Comparison of ENCODE assay signal across 14 mouse cellular contexts in genomic region chr5:44654403-44654802, GRCm38 (mm10).
DNase-seq lines count a peak whose midpoint lies in the region; ATAC-seq lines count a peak whose summit lies in the region.
"Had no signal": no experiment of that assay in that cellular context is flagged by ENCODE, and none has a peak within 500 bp of the region (broad histone marks: within the 10 kb centered on the region; RNA-seq: fewer than 3 reads in every experiment).

No protein-coding gene starts in this region.

- no peak for ATAC-seq in neural tube, embryonic 11.5 days (ENCODE audit: insufficient read depth, low FRiP score, low TSS enrichment)
- ATAC-seq in forebrain, embryonic 15.5 days (replicated peaks): peak; percentile 47
- no peak for ATAC-seq in stomach, embryonic 16.5 days (ENCODE audit: insufficient read depth, low FRiP score)
- ATAC-seq: Patski had no signal

- no peaks in the 10 kb centered on the region for H3K27me3 ChIP-seq in neural tube, embryonic 11.5 days (ENCODE audit: control insufficient read depth, insufficient read depth, low read length)
- H3K27me3 ChIP-seq in forebrain, embryonic 15.5 days: no peaks in the 10 kb centered on the region
- no peaks in the 10 kb centered on the region for H3K27me3 ChIP-seq in midbrain, embryonic 10.5 days (ENCODE audit: low read depth, poor library complexity, severe bottlenecking)
- H3K27me3 ChIP-seq in stomach, embryonic 16.5 days (ENCODE audit: control insufficient read depth, insufficient read depth, low read length): no peaks in the 10 kb centered on the region
- H3K27me3 ChIP-seq: heart, embryonic 12.5 days; limb, embryonic 13.5 days had no signal

- H3K4me1 ChIP-seq in neural tube, embryonic 11.5 days (ENCODE audit: control insufficient read depth, insufficient read depth, low read length): no peaks in the 10 kb centered on the region
- peaks cover 14% of the 10 kb centered on the region; the same call in 1 of the 2 replicates for H3K4me1 ChIP-seq in forebrain, embryonic 15.5 days
- peaks cover 27% of the 10 kb centered on the region for H3K4me1 ChIP-seq in midbrain, embryonic 10.5 days
- peaks cover 4% of the 10 kb centered on the region; the same call in 1 of the 2 replicates for H3K4me1 ChIP-seq in stomach, embryonic 16.5 days (ENCODE audit: control insufficient read depth, insufficient read depth, low read length)
- H3K4me1 ChIP-seq: heart, embryonic 12.5 days had no signal

- 24% methylated on average over 9 of the region's 9 CpGs for WGBS in neural tube, embryonic 11.5 days
- 7% methylated on average over 9 of the region's 9 CpGs for WGBS in forebrain, embryonic 15.5 days
- WGBS in midbrain, embryonic 10.5 days: 20% methylated on average over 9 of the region's 9 CpGs
- WGBS in stomach, embryonic 16.5 days: 32% methylated on average over 9 of the region's 9 CpGs

- H3K4me3 ChIP-seq in neural tube, embryonic 11.5 days (ENCODE audit: low read depth, low read length): no peak overlapping the region
- no peak overlapping the region for H3K4me3 ChIP-seq in forebrain, embryonic 15.5 days
- 0 out of 2 replicates have a peak overlapping the region, but pooled peaks have one; percentile 4 for H3K4me3 ChIP-seq in midbrain, embryonic 10.5 days
- no peak overlapping the region for H3K4me3 ChIP-seq in stomach, embryonic 16.5 days (replicated peaks; ENCODE audit: low read length)
- H3K4me3 ChIP-seq: heart, embryonic 12.5 days; limb, embryonic 13.5 days had no signal

- DNase-seq in neural tube, embryonic 11.5 days (ENCODE audit: low spot score): peak; percentile 21
- no peak for DNase-seq in neural tube, embryonic 10.5 days (ENCODE audit: extremely low spot score, low spot score)
- DNase-seq in midbrain, embryonic 10.5 days (ENCODE audit: low spot score): peak; percentile 47
- no peak for DNase-seq in left cerebral cortex, postnatal 10 days (ENCODE audit: extremely low spot score in 1 of 2, low spot score in 2 of 2)
- DNase-seq in left cerebral cortex, postnatal 25 days (ENCODE audit: low spot score in 2 of 2): no peak
- DNase-seq in gastrocnemius, adult 8-10 months (ENCODE audit: low spot score in 2 of 2): no peak
- DNase-seq: adrenal gland, adult 2 months; kidney, postnatal 36 days; lung, adult 2 months had no signal

- no peak overlapping the region for H3K9ac ChIP-seq in neural tube, embryonic 11.5 days (ENCODE audit: low read length)
- no peak overlapping the region for H3K9ac ChIP-seq in forebrain, embryonic 15.5 days (replicated peaks)
- no peak overlapping the region for H3K9ac ChIP-seq in stomach, embryonic 16.5 days (ENCODE audit: low read length)
- H3K9ac ChIP-seq: heart, embryonic 12.5 days; limb, embryonic 13.5 days had no signal

- no peak overlapping the region for H3K4me2 ChIP-seq in neural tube, embryonic 11.5 days (ENCODE audit: low read depth)
- H3K4me2 ChIP-seq in forebrain, embryonic 15.5 days (replicated peaks): no peak overlapping the region
- peak overlapping the region; percentile 27; the same call in 1 of the 2 replicates for H3K4me2 ChIP-seq in stomach, embryonic 16.5 days (ENCODE audit: low read depth, low read length)
- H3K4me2 ChIP-seq: heart, embryonic 12.5 days; limb, embryonic 13.5 days had no signal

- no peak overlapping the region for H3K27ac ChIP-seq in neural tube, embryonic 11.5 days (ENCODE audit: low read depth, low read length)
- peak overlapping the region; percentile 51 for H3K27ac ChIP-seq in forebrain, embryonic 15.5 days (replicated peaks)
- 0 out of 2 replicates have a peak overlapping the region, but pooled peaks have one; percentile 38 for H3K27ac ChIP-seq in midbrain, embryonic 10.5 days (replicated peaks)
- H3K27ac ChIP-seq in stomach, embryonic 16.5 days (ENCODE audit: low read length): peak overlapping the region; percentile 70
- H3K27ac ChIP-seq: limb, embryonic 13.5 days had no signal

- no peaks in the 10 kb centered on the region for H3K36me3 ChIP-seq in neural tube, embryonic 11.5 days (ENCODE audit: control insufficient read depth, insufficient read depth, low read length)
- no peaks in the 10 kb centered on the region for H3K36me3 ChIP-seq in forebrain, embryonic 15.5 days
- H3K36me3 ChIP-seq in midbrain, embryonic 10.5 days: no peaks in the 10 kb centered on the region
- H3K36me3 ChIP-seq in stomach, embryonic 16.5 days (ENCODE audit: control insufficient read depth, insufficient read depth, low read length): no peaks in the 10 kb centered on the region
- H3K36me3 ChIP-seq: heart, embryonic 12.5 days; limb, embryonic 13.5 days had no signal

- no peaks in the 10 kb centered on the region for H3K9me3 ChIP-seq in neural tube, embryonic 11.5 days (ENCODE audit: control insufficient read depth, low read length)
- no peaks in the 10 kb centered on the region for H3K9me3 ChIP-seq in forebrain, embryonic 15.5 days
- H3K9me3 ChIP-seq in midbrain, embryonic 10.5 days (replicated peaks): peaks cover 3% of the 10 kb centered on the region; the same call in 1 of the 2 replicates
- no peaks in the 10 kb centered on the region for H3K9me3 ChIP-seq in stomach, embryonic 16.5 days (replicated peaks; ENCODE audit: control insufficient read depth, low read length)
- H3K9me3 ChIP-seq: limb, embryonic 13.5 days had no signal

- intact Hi-C loops in left cerebral cortex, postnatal 10 days (cut with DNase I): no loop called here
- intact Hi-C loops in left cerebral cortex, postnatal 25 days (cut with DNase I): loop anchor here (10.0 kb wide), 1 partner anchor 350 kb away; no protein-coding TSS in a partner anchor

Comparison
In these comparisons a context has a peak if more than half of its experiments do, and no peak if none do; other contexts are left out.
1. DNase-seq: peak in neural tube, embryonic 11.5 days (single experiment) and midbrain, embryonic 10.5 days (single experiment); none in neural tube, embryonic 10.5 days (single experiment), left cerebral cortex, postnatal 10 days (0 of 2), left cerebral cortex, postnatal 25 days (0 of 2) and gastrocnemius, adult 8-10 months (0 of 2).